Mouse (Mus musculus) heart, adult 2 months (tissue): ENCODE results near the gene Ace3. TPM values are rescaled to one million over a fixed set of nuclear protein-coding genes. Genes with fewer than 3 reads are reported as not detected.

Experiments used
- DNase-seq, 2 experiments: peaks; one replicate each; pipeline ENCODE4 v3.0.0; 2021
- H3K27ac ChIP-seq: fragments of 200-600 bp; 2 replicates; pipeline ENCODE4 v1.8.1; 2022
- H3K27me3 ChIP-seq: fragments of 200-500 bp; 2 replicates; pipeline ENCODE4 v1.6.1; 2012; ENCODE audit warnings: mild to moderate bottlenecking, low read length, inconsistent platforms, mixed read lengths; ENCODE audit not compliant: control insufficient read depth, insufficient read depth
- H3K36me3 ChIP-seq: fragments of 200-500 bp; 2 replicates; pipeline ENCODE4 v1.6.1; 2012; ENCODE audit warnings: low read length, inconsistent platforms; ENCODE audit not compliant: control insufficient read depth, insufficient read depth
- H3K4me1 ChIP-seq: fragments of 200-500 bp; 2 replicates; pipeline ENCODE4 v1.6.1; 2011; ENCODE audit warnings: low read length; ENCODE audit not compliant: control insufficient read depth, insufficient read depth
- H3K4me3 ChIP-seq: fragments of 200-600 bp; 2 replicates; pipeline ENCODE4 v1.8.1; 2022
- H3K79me2 ChIP-seq: fragments of 200-500 bp; replicated peaks from 2 replicates; pipeline ENCODE4 v1.6.1; 2012; ENCODE audit warnings: mild to moderate bottlenecking, inconsistent platforms, low read length, moderate library complexity, mixed read lengths; ENCODE audit not compliant: control insufficient read depth, insufficient read depth
- H3K9ac ChIP-seq: fragments of 200-500 bp; 2 replicates; pipeline ENCODE4 v1.6.1; 2012; ENCODE audit warnings: low read depth, mild to moderate bottlenecking, control low read depth, inconsistent platforms, low read length, mixed read lengths
- CTCF ChIP-seq: fragments of 200-600 bp; IDR thresholded peaks from 2 replicates; pipeline ENCODE4 v1.8.1; 2022; ENCODE audit warnings: antibody characterized with exemption, mild to moderate bottlenecking, moderate library complexity
- EP300 ChIP-seq: fragments of 200-500 bp; IDR thresholded peaks from 2 replicates; pipeline ENCODE4 v1.6.1; 2011; ENCODE audit warnings: low read depth, low read length, control low read depth; ENCODE audit not compliant: insufficient read depth
- POLR2A ChIP-seq: fragments of 200-500 bp; IDR thresholded peaks from 2 replicates; pipeline ENCODE4 v1.6.1; 2011; ENCODE audit warnings: mild to moderate bottlenecking, low read depth, low read length, control low read depth; ENCODE audit not compliant: insufficient read depth
- WGBS: fragments of 180-500 bp; shearing (Covaris S2); methylation state at CpG from one replicate; pipeline ENCODE4 v1.1.7; 2018; 5-methylcytosine and 5-hydroxymethylcytosine counted together
- intact Hi-C: fragments of 180-260 bp; cut with DNase I; formaldehyde crosslinking; loops from one replicate; pipeline ENCODE4 v1.15.1; 2025
- polyA plus RNA-seq: library from polyadenylated mRNA; depleted of rRNA; stranded (reverse); fragments of >200 nt; gene quantifications from 2 replicates; pipeline ENCODE4 v1.2.3, GENCODE M21; 2012
- total RNA-seq, 2 experiments: library from RNA; stranded (reverse); gene quantifications; 2 replicates each; pipeline ENCODE4 v1.2.3; 2021

The Ace3 gene
- total and polyA plus RNA-seq, 3 experiments = not detected

- Histone ChIP-seq H3K27me3 (no peaks in the 10 kb centered on the region), H3K36me3 (no peaks in the 10 kb centered on the region), H3K4me1 (no peaks in the 10 kb centered on the region), H3K27ac (no peak overlapping the region), H3K9ac (no peak overlapping the region), H3K79me2 (no peaks in the 10 kb centered on the region), H3K4me3 (no peak overlapping the region)
- DNase-seq = no peak
- TF ChIP-seq CTCF (no peak), EP300 (no peak), POLR2A (no peak)
- WGBS = 70% methylated on average over 6 of the region's 6 CpGs
- intact Hi-C loops = no loop called here
Observed at GRCm38 (mm10) chr11:105974593-105974992, 19.9 kb upstream of the Ace3 start.

GRCm38 (mm10) chr11:105975050-105975449 lies 19.4 kb upstream of the Ace3 start:
- 69% methylated on average over 3 of the region's 3 CpGs for WGBS
- Histone ChIP-seq H3K36me3 (no peaks in the 10 kb centered on the region), H3K9ac (no peak overlapping the region), H3K27ac (no peak overlapping the region), H3K4me3 (no peak overlapping the region), H3K4me1 (no peaks in the 10 kb centered on the region), H3K27me3 (no peaks in the 10 kb centered on the region), H3K79me2 (no peaks in the 10 kb centered on the region)
- DNase-seq = no peak
- intact Hi-C loops = no loop called here
- TF ChIP-seq CTCF = no peak
- no peak for TF ChIP-seq EP300
- TF ChIP-seq POLR2A = no peak

GRCm38 (mm10) chr11:105975636-105976035 lies 18.8 kb upstream of the Ace3 start:
- no peak overlapping the region for H3K27ac ChIP-seq
- 88% methylated on average over 5 of the region's 5 CpGs for WGBS
- H3K9ac ChIP-seq = no peak overlapping the region
- no peaks in the 10 kb centered on the region for H3K36me3 ChIP-seq
- H3K79me2 ChIP-seq = no peaks in the 10 kb centered on the region
- no peaks in the 10 kb centered on the region for H3K4me1 ChIP-seq
- no peak for DNase-seq
- intact Hi-C loops = no loop called here
- no peaks in the 10 kb centered on the region for H3K27me3 ChIP-seq
- TF ChIP-seq EP300 (no peak), POLR2A (no peak), CTCF (no peak)
- no peak overlapping the region for H3K4me3 ChIP-seq

GRCm38 (mm10) chr11:105978232-105978631 lies 16.2 kb upstream of the Ace3 start:
- intact Hi-C loops = no loop called here
- DNase-seq = no peak
- H3K9ac ChIP-seq = no peak overlapping the region
- H3K36me3 ChIP-seq = no peaks in the 10 kb centered on the region
- TF ChIP-seq CTCF (no peak), POLR2A (no peak)
- 82% methylated on average over 2 of the region's 2 CpGs for WGBS
- no peak overlapping the region for H3K4me3 ChIP-seq
- no peaks in the 10 kb centered on the region for H3K79me2 ChIP-seq
- no peaks in the 10 kb centered on the region for H3K4me1 ChIP-seq
- H3K27ac ChIP-seq = no peak overlapping the region
- H3K27me3 ChIP-seq = no peaks in the 10 kb centered on the region

- 53% methylated on average over 5 of the region's 5 CpGs for WGBS
- H3K79me2 ChIP-seq = no peaks in the 10 kb centered on the region
- no peaks in the 10 kb centered on the region for H3K36me3 ChIP-seq
- no peak for DNase-seq
- H3K27ac ChIP-seq = no peak overlapping the region
- H3K27me3 ChIP-seq = no peaks in the 10 kb centered on the region
- TF ChIP-seq EP300 (no peak), POLR2A (no peak), CTCF (no peak)
- no peaks in the 10 kb centered on the region for H3K4me1 ChIP-seq
- intact Hi-C loops = no loop called here
- no peak overlapping the region for H3K4me3 ChIP-seq
- no peak overlapping the region for H3K9ac ChIP-seq
Observed at GRCm38 (mm10) chr11:105978634-105979033, 15.8 kb upstream of the Ace3 start.

- intact Hi-C loops = no loop called here
- Histone ChIP-seq H3K9ac (no peak overlapping the region), H3K4me3 (no peak overlapping the region), H3K27me3 (no peaks in the 10 kb centered on the region), H3K4me1 (no peaks in the 10 kb centered on the region), H3K36me3 (no peaks in the 10 kb centered on the region), H3K79me2 (no peaks in the 10 kb centered on the region), H3K27ac (no peak overlapping the region)
- WGBS = 76% methylated on average over 4 of the region's 4 CpGs
- TF ChIP-seq EP300 (no peak), CTCF (no peak), POLR2A (no peak)
- no peak for DNase-seq
Observed at GRCm38 (mm10) chr11:105984452-105984851, 10.0 kb upstream of the Ace3 start.
